Mouse (Mus musculus): ENCODE measurements around the gene Adap1.

DNA sequence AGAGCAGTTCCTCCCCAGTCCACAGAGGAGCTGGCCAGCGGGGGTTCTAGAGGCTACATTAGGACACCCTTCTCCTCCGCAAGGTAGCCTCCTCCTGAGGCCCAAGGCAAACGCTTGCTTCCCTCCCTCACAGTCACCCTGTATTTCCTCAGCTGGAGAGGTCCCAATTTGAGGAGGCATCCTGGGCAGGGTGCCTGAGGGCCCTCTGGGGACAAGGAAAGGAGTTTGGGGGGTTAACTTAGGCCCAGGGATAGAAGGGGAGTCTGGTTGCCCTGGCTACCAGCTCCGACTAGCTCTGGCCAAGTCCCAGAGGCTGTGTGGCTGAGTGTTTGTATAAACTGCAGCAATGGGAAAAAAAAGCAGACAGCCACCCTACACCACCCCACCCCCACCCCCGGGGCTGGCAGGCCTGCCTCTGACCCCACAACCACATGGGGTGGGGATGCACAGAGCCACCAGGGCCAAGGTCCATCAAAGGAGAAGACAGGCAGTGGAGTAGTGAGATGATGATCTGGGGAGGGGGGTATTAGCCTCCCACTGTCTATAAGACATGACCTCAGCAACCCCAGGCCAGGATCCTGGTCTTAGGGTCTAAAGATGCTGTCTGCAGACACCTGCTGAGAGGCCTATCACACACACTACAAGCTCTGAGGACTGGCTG is 39.6 kb upstream of the Adap1 start:
- TF ChIP-seq CTCF (conservative IDR thresholded peaks at IDR 0.05; ENCODE audit: insufficient read depth, insufficient read length, low read depth, low read length), result no peak
- no peak for TF ChIP-seq POLR2A (IDR thresholded peaks at IDR 0.05; ENCODE audit: low read depth, low read length)
